Mouse (Mus musculus) lung, postnatal 14 days (tissue): ENCODE data around the gene Ppp1r14d.

Source experiments
- DNase-seq: peaks from one replicate; pipeline ENCODE4 v3.0.0; 2021

Ppp1r14d gene

DNA sequence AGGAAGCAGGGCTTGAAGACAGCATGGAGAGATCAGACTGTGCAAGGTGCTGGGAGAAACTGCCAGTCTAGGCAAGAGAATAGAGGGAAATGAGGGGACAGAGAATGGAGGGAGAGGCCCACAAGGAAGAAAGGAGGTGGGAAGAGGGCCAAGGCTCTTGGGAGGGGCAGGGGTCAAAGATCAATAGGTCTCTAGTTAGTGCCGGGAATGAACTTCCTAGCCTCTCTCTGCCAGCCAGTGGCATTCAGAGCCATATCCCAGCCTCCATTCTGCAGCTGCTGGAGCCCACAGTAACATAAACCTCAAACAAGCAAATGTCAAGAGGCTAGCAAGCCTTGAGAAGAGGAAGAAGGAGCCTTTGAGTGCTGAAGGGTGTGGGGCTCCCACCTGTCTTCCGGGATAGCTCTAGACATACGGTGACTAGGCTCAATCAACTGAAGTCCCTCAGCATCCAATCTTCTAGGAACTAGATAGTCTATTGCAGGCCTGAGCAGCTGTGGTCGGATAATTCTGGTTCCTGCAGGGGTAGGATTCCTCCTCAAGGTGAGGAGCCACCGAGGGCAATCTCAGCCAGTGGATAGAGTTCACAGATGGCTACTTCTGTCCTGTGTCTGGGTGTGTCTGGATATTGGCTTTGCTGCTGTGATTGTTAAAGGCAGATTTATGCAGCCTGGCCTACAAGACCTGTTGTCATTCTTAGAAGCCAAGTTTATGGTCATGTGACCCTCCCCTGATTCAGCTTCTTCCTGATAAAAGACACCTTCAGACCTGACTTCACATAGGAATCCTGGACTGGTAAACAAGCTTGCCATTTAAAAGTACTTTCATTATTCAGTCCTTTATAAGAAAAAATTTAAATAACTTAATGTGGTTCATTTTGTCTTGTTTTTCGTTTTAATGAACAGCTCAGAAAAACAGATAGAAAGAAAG lies at the start of gene Ppp1r14d:
Gene Ppp1r14d, minus strand, starts transcription at position 132 of the 930 bp plus-strand sequence.
- DNase-seq = no peak

- no peak for DNase-seq
Measured at GRCm38 (mm10) chr2:119277810-119278209, 48.1 kb upstream of the Ppp1r14d start.

- no peak for DNase-seq
Measured at GRCm38 (mm10) chr2:119276926-119277325, 47.2 kb upstream of the Ppp1r14d start.

GRCm38 (mm10) chr2:119274126-119274525 lies 44.4 kb upstream of the Ppp1r14d start:
- DNase-seq = no peak

DNA sequence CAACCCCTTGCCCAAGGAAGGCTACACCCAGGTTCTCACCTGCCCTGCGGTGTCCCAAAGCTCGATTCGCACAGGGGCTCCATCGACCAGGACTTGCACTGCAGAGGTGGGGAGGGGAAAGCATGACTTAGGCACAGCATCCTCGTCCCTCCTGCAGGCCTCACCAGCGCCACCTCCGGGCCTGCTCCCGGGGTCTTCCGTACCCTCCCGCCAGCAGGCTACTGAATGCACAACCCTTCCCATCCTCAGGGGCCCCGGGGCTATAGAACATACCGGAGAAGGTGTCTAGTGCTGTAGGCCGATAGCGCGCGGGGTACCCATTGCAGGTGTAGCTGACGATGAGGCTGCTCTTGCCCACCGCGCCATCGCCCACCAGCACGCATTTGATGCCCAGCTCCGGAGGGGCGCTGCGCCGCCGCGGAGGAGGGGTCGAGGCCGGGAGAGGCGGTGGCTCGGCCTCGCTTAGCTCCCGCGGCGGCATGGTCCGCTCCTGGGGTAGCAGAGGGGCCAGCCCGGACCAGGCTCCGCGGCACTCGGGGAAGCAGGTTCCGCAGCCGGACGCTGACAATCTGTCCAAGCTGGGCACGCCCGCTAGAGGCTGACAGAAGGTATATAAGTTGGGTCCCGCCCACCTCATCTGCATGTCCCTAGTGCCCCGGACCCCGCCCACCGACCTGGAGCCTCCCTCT lies 41.1 kb upstream of the Ppp1r14d start, which contains the start of gene Rhov:
Gene Rhov, minus strand, starts transcription at position 630 of the 689 bp plus-strand sequence.
- peak; percentile 71 for DNase-seq

- DNase-seq = no peak
Measured at GRCm38 (mm10) chr2:119270286-119270642, 40.6 kb upstream of the Ppp1r14d start.

- DNase-seq = no peak
Measured at GRCm38 (mm10) chr2:119263813-119264212, 34.1 kb upstream of the Ppp1r14d start.

GRCm38 (mm10) chr2:119262978-119263377 lies 33.3 kb upstream of the Ppp1r14d start:
- peak; percentile 69 for DNase-seq

- DNase-seq = peak; percentile 36
Measured at GRCm38 (mm10) chr2:119261326-119261725, 31.6 kb upstream of the Ppp1r14d start.

GRCm38 (mm10) chr2:119260518-119260917 lies 30.8 kb upstream of the Ppp1r14d start:
- DNase-seq = no peak

- DNase-seq = no peak
Measured at GRCm38 (mm10) chr2:119254976-119255375, 25.3 kb upstream of the Ppp1r14d start.

DNA sequence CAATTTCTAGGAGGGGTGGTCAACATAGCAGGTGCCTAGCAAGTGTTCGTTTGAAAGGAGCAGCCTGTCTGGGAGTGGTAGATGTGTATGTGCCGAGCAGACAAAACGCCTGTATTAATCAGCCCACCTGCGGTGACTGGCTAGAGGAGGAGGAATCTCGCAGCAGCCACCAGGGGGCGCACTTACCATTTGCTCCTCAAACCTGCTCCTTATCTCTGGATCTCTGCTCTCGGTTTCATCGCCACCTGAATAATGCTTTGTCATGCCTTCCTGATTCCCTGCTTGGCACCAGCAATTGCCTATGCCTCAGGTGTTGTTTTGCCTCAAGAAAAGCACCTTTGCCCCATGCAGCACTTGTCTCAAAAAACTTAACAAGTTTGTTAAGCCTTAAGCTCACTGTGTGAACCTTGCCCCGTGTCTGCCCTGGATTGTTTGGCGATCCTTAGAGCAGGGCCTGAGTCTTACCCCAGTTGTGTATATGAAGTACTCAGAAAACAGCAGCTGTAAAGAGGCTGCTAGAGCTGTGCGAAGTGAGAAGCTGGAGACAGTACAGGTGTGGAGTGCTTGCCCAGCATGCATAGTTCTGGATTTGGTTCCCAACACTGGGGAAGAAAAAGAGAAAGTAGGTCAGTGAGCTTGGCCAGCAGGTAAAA lies 21.2 kb upstream of the Ppp1r14d start:
- DNase-seq = peak; percentile 93

DNA sequence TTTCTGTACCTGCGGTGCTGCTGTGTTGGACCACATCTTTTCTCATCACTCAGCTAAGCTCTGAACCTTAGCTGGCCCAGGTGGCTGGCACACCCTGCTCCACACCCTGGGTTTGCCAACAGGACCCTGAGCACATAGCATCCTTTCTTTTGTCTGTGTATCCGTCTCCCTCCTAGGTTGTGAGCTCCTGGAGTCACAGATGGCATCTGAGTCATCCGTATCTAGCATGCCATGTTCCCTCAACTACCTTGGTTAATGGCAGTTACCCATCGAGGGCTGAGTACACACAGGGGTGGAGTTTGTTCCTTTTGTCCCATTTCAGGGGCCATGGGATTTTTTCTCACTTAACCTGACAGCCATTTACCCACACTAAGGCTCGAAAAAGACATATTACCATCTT lies 20.7 kb upstream of the Ppp1r14d start:
- no peak for DNase-seq

DNA sequence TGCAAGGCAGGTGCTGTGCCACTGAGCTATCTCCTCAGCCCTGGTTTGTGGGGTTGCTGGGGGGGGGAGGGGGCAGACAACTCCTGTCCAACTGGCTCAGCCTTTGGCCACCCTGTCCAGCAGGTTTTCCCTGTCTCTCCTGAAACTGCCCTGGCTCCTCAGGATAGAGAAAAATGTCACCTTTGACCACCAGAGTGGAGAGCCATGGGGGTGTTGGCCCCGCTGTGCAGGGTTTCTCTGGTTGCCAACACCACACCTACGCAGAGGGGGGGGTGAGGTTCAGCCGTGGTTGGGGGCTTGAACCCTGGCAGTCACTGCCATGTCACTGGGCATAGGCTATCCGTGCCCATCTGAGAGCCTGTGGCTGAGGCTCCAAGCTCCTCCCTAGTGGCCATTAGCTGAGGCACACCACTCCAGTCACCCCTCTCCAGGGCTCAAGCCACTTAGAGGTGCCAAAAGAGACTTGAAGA lies 19.9 kb upstream of the Ppp1r14d start:
- no peak for DNase-seq

DNA sequence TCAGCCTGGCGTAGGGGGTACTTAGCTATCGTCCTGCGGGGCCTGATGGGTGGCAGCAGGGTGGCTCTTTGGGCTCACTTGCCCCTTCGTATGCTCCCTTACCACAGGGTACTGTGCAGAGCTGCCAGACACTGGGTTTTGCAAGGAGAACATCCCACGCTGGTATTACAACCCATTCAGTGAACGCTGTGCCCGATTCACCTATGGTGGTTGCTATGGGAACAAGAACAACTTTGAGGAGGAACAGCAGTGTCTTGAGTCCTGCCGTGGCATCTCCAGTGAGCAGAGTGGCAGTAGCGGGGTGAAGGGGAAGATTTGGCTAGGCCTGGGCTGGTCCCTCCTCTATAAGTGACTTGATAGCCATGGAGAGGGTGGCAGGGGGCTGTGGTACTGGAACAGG lies 18.2 kb upstream of the Ppp1r14d start:
- DNase-seq = no peak

DNA sequence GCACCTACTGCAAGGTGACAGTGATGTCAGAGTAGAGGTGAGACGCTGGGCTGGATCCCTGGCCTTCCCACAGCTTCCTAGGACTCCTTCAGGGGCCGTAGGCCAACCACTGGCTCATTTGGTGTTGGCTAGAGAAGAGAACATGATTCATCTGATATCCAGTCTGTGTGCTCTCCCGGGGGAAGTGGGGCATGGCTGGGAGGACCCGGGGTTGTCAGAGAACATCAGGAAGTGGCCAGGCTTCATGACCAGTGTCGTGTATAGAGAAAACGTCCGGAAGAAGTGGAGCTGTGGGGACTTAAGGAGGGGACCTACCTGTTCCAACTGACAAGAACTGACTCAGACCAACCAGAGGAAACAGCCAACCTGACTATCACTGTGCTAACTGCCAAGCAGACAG lies 15.5 kb upstream of the Ppp1r14d start:
- no peak for DNase-seq

DNA sequence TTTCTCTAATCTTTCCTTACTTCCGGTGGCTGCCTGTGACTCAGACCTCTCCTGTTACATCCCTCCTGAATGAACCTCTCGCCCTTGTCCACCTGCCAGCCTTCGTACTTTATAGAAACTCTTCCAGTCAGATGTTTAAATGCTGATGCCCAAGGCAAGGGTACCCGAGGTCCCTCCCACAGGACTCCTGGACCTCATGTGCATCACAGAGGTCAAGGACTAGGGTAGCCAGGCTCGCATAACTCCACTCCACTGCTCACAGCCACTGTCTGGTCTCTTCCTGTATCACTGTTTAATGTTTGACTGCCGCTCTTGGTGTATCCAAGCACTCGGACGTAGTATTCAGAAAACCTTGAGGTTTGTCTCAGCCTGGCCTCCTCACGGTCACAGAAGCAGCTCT lies 12.8 kb upstream of the Ppp1r14d start:
- DNase-seq = no peak

GRCm38 (mm10) chr2:119240819-119241186 lies 11.1 kb upstream of the Ppp1r14d start:
- DNase-seq = no peak

DNA sequence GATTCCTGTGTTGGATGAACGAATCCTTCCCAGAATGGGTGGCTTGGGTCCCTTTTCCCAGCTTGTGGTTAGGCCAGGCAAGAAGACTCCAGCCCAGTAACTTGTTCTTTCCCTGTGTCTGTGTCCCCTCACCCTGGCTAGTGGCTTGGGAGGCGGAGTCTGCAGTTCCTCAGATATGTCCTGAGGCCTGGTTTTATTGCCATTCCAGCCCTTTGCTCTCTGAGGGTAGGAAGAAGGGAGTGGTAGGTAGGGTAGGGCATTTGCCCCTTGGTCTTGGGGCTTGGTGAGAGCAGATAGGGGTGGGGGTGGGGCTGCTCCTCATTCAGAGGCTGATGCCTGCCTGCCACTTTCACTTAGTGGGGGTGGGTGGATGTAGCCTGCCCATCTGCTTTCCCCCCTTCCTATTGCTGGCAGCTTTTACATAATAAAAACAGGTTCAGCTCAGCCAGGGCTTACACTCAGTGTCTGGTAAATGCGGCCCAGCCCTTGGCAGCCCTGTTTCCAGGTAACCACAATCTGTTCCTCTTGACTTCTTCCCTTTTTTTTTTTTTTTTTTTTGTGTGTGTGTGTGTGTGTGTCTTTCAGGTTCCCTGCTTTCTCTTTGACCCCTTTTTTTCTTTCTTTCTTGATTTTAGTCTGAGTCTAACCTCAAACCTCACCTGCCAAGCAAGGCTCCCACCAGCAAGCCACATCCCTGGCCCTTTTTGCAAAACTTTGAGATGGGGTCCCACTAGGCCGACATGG lies 10.5 kb upstream of the Ppp1r14d start:
- DNase-seq = no peak

- no peak for DNase-seq
Measured at GRCm38 (mm10) chr2:119238671-119239070, 9.0 kb upstream of the Ppp1r14d start.

GRCm38 (mm10) chr2:119237871-119238220 lies 8.1 kb upstream of the Ppp1r14d start:
- DNase-seq = no peak

- peak; percentile 55 for DNase-seq
Measured at GRCm38 (mm10) chr2:119237210-119237870, 7.6 kb upstream of the Ppp1r14d start, which contains the start of gene Spint1. TSS of gene Spint1 (plus strand) at chr2:119237362.
